Mouse (Mus musculus) stomach, embryonic 15.5 days (tissue): ENCODE measurements around the gene Rela. TPM values are rescaled to one million over a fixed set of nuclear protein-coding genes. Genes with fewer than 3 reads are reported as not detected.
"Not testable (repeated sequence)": the region's sequence is repeated elsewhere in the genome, so short reads cannot be mapped to it uniquely, and the experiment has no call there.

Experiments used
- ATAC-seq: fragments of 200-750 bp; cut with Nextera tagmentation; 2 replicates; pipeline ENCODE4 v1.8.0; 2017; ENCODE audit warnings: low read depth, moderate number of reproducible peaks, moderate TSS enrichment; ENCODE audit not compliant: insufficient read depth, low FRiP score
- H3K27ac ChIP-seq: fragments of 300-500 bp; sonication (generic); 2 replicates; pipeline ENCODE4 v1.5.1; 2015; ENCODE audit warnings: mild to moderate bottlenecking, inconsistent platforms
- H3K27me3 ChIP-seq: fragments of 300-500 bp; sonication (generic); replicated peaks from 2 replicates; pipeline ENCODE4 v1.6.1; 2015; ENCODE audit warnings: inconsistent platforms
- H3K36me3 ChIP-seq: fragments of 300-500 bp; sonication (generic); 2 replicates; pipeline ENCODE4 v1.6.1; 2015; ENCODE audit warnings: inconsistent platforms
- H3K4me1 ChIP-seq: fragments of 300-500 bp; sonication (generic); 2 replicates; pipeline ENCODE4 v1.6.1; 2015; ENCODE audit warnings: inconsistent platforms
- H3K4me2 ChIP-seq: fragments of 300-500 bp; sonication (generic); 2 replicates; pipeline ENCODE4 v1.6.1; 2015; ENCODE audit warnings: mild to moderate bottlenecking, inconsistent platforms
- H3K4me3 ChIP-seq: fragments of 300-500 bp; sonication (generic); replicated peaks from 2 replicates; pipeline ENCODE4 v1.5.1; 2015; ENCODE audit warnings: inconsistent platforms
- H3K9ac ChIP-seq: fragments of 300-500 bp; sonication (generic); 2 replicates; pipeline ENCODE4 v1.6.1; 2015; ENCODE audit warnings: inconsistent platforms
- H3K9me3 ChIP-seq: fragments of 300-500 bp; sonication (generic); 2 replicates; pipeline ENCODE4 v1.6.1; 2016; ENCODE audit warnings: inconsistent platforms
- WGBS: fragments of 180-500 bp; shearing (Covaris S2); methylation state at CpG from one replicate; pipeline ENCODE4 v1.1.7; 2015; 5-methylcytosine and 5-hydroxymethylcytosine counted together
- polyA plus RNA-seq: library from polyadenylated mRNA; unstranded; fragments of >200 nt; fragmentation: Nextera tagmentation; extraction: Ambion mirVana; gene quantifications from 2 replicates; pipeline ENCODE4 v1.2.1, GENCODE M21; 2015

Rela gene
- polyA plus RNA-seq, 1 experiment from 2014 or later = 43.5 TPM

GRCm38 (mm10) chr19:5685431-5685830 is 48.1 kb downstream of the Rela start:
- WGBS = 95% methylated on average over 19 of the region's 19 CpGs
- H3K9me3 ChIP-seq = no peaks in the 10 kb centered on the region
- H3K4me3 ChIP-seq = no peak overlapping the region
- H3K4me1 ChIP-seq = peaks cover 15% of the 10 kb centered on the region
- no peaks in the 10 kb centered on the region for H3K27me3 ChIP-seq
- no peak overlapping the region for H3K27ac ChIP-seq
- ATAC-seq = no peak
- peaks cover 50% of the 10 kb centered on the region for H3K36me3 ChIP-seq
- no peak overlapping the region for H3K4me2 ChIP-seq
- H3K9ac ChIP-seq = no peak overlapping the region

- Histone ChIP-seq H3K9me3 (no peaks in the 10 kb centered on the region), H3K27ac (no peak overlapping the region), H3K4me2 (no peak overlapping the region), H3K27me3 (no peaks in the 10 kb centered on the region), H3K36me3 (peaks cover 46% of the 10 kb centered on the region), H3K4me1 (peaks cover 20% of the 10 kb centered on the region), H3K4me3 (no peak overlapping the region), H3K9ac (no peak overlapping the region)
- no peak for ATAC-seq
- WGBS = 91% methylated on average over 11 of the region's 11 CpGs
These were observed 48.6 kb downstream of the Rela start for GRCm38 (mm10) chr19:5685861-5686260.

GRCm38 (mm10) chr19:5686437-5686836 is 49.2 kb downstream of the Rela start:
- Histone ChIP-seq H3K27ac (no peak overlapping the region), H3K4me2 (no peak overlapping the region), H3K27me3 (no peaks in the 10 kb centered on the region), H3K4me1 (peaks cover 25% of the 10 kb centered on the region), H3K9me3 (no peaks in the 10 kb centered on the region), H3K36me3 (peaks cover 45% of the 10 kb centered on the region), H3K9ac (no peak overlapping the region), H3K4me3 (no peak overlapping the region)
- no peak for ATAC-seq
- 71% methylated on average over 13 of the region's 13 CpGs for WGBS

- not testable (repeated sequence) for H3K4me2 ChIP-seq, H3K9ac ChIP-seq, H3K9me3 ChIP-seq, H3K27ac ChIP-seq, ATAC-seq, H3K27me3 ChIP-seq
- Histone ChIP-seq H3K36me3 (peaks cover 40% of the 10 kb centered on the region), H3K4me3 (peak overlapping the region; percentile 97; the same call in 1 of the 2 replicates), H3K4me1 (peaks cover 31% of the 10 kb centered on the region)
- WGBS = 91% methylated on average over 12 of the region's 12 CpGs
These were observed 49.7 kb downstream of the Rela start for GRCm38 (mm10) chr19:5686954-5687353.

GRCm38 (mm10) chr19:5687738-5688137 is 50.5 kb downstream of the Rela start:
- H3K4me1 ChIP-seq = peaks cover 38% of the 10 kb centered on the region
- H3K9me3 ChIP-seq = no peaks in the 10 kb centered on the region
- H3K36me3 ChIP-seq = peaks cover 36% of the 10 kb centered on the region
- H3K9ac ChIP-seq = peak overlapping the region; percentile 85
- ATAC-seq = no peak
- H3K4me2 ChIP-seq = peak overlapping the region; percentile 99
- H3K4me3 ChIP-seq = peak overlapping the region; percentile 97
- H3K27me3 ChIP-seq = no peaks in the 10 kb centered on the region
- H3K27ac ChIP-seq = peak overlapping the region; percentile 95
- 21% methylated on average over 9 of the region's 9 CpGs for WGBS

- ATAC-seq = peak; percentile 90
- Histone ChIP-seq H3K9ac (peak within 1 kb of the TSS; percentile 85), H3K36me3 (peaks cover 34% of the 10 kb centered on the region), H3K27me3 (no peaks in the 10 kb centered on the region), H3K4me1 (peaks cover 45% of the 10 kb centered on the region), H3K4me3 (peak within 1 kb of the TSS; percentile 97), H3K27ac (peak within 1 kb of the TSS; percentile 95), H3K4me2 (peak within 1 kb of the TSS; percentile 99), H3K9me3 (no peaks in the 10 kb centered on the region)
- under 1% methylated on average over 67 of the region's 69 CpGs for WGBS
These were observed 51.2 kb downstream of the Rela start, which contains the start of the genes Map3k11 and Pcnx3 for GRCm38 (mm10) chr19:5688200-5689087. Gene Map3k11 (plus strand): TSS chr19:5688742. Gene Pcnx3 (minus strand): TSS chr19:5688908.

- no peaks in the 10 kb centered on the region for H3K9me3 ChIP-seq
- peak overlapping the region; percentile 99 for H3K4me2 ChIP-seq
- H3K4me1 ChIP-seq = peaks cover 49% of the 10 kb centered on the region
- WGBS = under 1% methylated on average over 7 of the region's 7 CpGs
- peak overlapping the region; percentile 97 for H3K4me3 ChIP-seq
- H3K36me3 ChIP-seq = peaks cover 34% of the 10 kb centered on the region
- H3K9ac ChIP-seq = peak overlapping the region; percentile 70
- no peak for ATAC-seq
- H3K27me3 ChIP-seq = no peaks in the 10 kb centered on the region
- peak overlapping the region; percentile 95 for H3K27ac ChIP-seq
These were observed 51.8 kb downstream of the Rela start for GRCm38 (mm10) chr19:5689088-5689428.

- Histone ChIP-seq H3K36me3 (peaks cover 34% of the 10 kb centered on the region), H3K27ac (peak overlapping the region; percentile 95), H3K4me1 (peaks cover 51% of the 10 kb centered on the region), H3K9me3 (no peaks in the 10 kb centered on the region), H3K9ac (peak overlapping the region; percentile 70), H3K4me2 (peak overlapping the region; percentile 99), H3K4me3 (peak overlapping the region; percentile 97), H3K27me3 (no peaks in the 10 kb centered on the region)
- peak; percentile 77 for ATAC-seq
- WGBS = 4% methylated on average over 42 of the region's 42 CpGs
These were observed 52.5 kb downstream of the Rela start for GRCm38 (mm10) chr19:5689565-5690342.

- Histone ChIP-seq H3K9me3 (no peaks in the 10 kb centered on the region), H3K4me3 (peak overlapping the region; percentile 97), H3K27ac (peak overlapping the region; percentile 95), H3K9ac (peak overlapping the region; percentile 70), H3K4me1 (peaks cover 51% of the 10 kb centered on the region), H3K36me3 (peaks cover 34% of the 10 kb centered on the region), H3K27me3 (no peaks in the 10 kb centered on the region), H3K4me2 (peak overlapping the region; percentile 99)
- no peak for ATAC-seq
- WGBS = 51% methylated on average over 15 of the region's 15 CpGs
These were observed 53.1 kb downstream of the Rela start for GRCm38 (mm10) chr19:5690343-5690735.

- peak overlapping the region; percentile 99 for H3K4me2 ChIP-seq
- no peaks in the 10 kb centered on the region for H3K9me3 ChIP-seq
- H3K9ac ChIP-seq = peak overlapping the region; percentile 70
- peak overlapping the region; percentile 95 for H3K27ac ChIP-seq
- no peak for ATAC-seq
- WGBS = 63% methylated on average over 5 of the region's 5 CpGs
- H3K4me1 ChIP-seq = peaks cover 62% of the 10 kb centered on the region
- peaks cover 36% of the 10 kb centered on the region for H3K36me3 ChIP-seq
- peak overlapping the region; percentile 97 for H3K4me3 ChIP-seq
- no peaks in the 10 kb centered on the region for H3K27me3 ChIP-seq
These were observed 54.3 kb downstream of the Rela start for GRCm38 (mm10) chr19:5691601-5692000.

GRCm38 (mm10) chr19:5692086-5692912 is 55.0 kb downstream of the Rela start:
- peak overlapping the region; percentile 29; the same call in 1 of the 2 replicates for H3K9ac ChIP-seq
- H3K9me3 ChIP-seq = no peaks in the 10 kb centered on the region
- no peaks in the 10 kb centered on the region for H3K27me3 ChIP-seq
- peak overlapping the region; percentile 95 for H3K27ac ChIP-seq
- H3K4me1 ChIP-seq = peaks cover 59% of the 10 kb centered on the region
- no peak for ATAC-seq
- peaks cover 43% of the 10 kb centered on the region for H3K36me3 ChIP-seq
- peak overlapping the region; percentile 97 for H3K4me3 ChIP-seq
- WGBS = 54% methylated on average over 10 of the region's 10 CpGs
- H3K4me2 ChIP-seq = peak overlapping the region; percentile 99
